ENCODE assay signal across 17 mouse cellular contexts in genomic region chr11:21688441-21688840, GRCm38 (mm10).
DNase-seq lines count a peak whose midpoint lies in the region; ATAC-seq and TF ChIP-seq lines count a peak whose summit lies in the region.
"Had no signal": no experiment of that assay in that cellular context is flagged by ENCODE, and none has a peak within 500 bp of the region (broad histone marks: within the 10 kb centered on the region; RNA-seq: fewer than 3 reads in every experiment).

No protein-coding gene starts in this region.

- H3K36me3 ChIP-seq in midbrain, postnatal 0 days (ENCODE audit: insufficient read depth, low read length): no peaks in the 10 kb centered on the region
- H3K36me3 ChIP-seq: forebrain, embryonic 12.5 days; heart, embryonic 12.5 days; kidney, embryonic 15.5 days had no signal

- 88% methylated on average over 6 of the region's 6 CpGs for WGBS in midbrain, postnatal 0 days

- ATAC-seq in midbrain, postnatal 0 days (ENCODE audit: low FRiP score): no peak
- ATAC-seq: activated CD4-positive, CD25-positive, alpha-beta regulatory T cell, adult 4 months had no signal

- no peak overlapping the region for H3K4me3 ChIP-seq in left cerebral cortex, adult 2 months
- H3K4me3 ChIP-seq in midbrain, postnatal 0 days (ENCODE audit: low read depth, low read length): no peak overlapping the region
- H3K4me3 ChIP-seq: forebrain, embryonic 12.5 days; heart, embryonic 12.5 days; kidney, embryonic 15.5 days had no signal

- peak; percentile 23 to 35 for DNase-seq in left cerebral cortex, adult 2 months (ENCODE audit: extremely low spot score in 1 of 2, low spot score in 2 of 2)
- no peak for DNase-seq in left cerebral cortex, postnatal 4 days
- peak; percentile 36 to 40 for DNase-seq in frontal cortex, postnatal 36 days (ENCODE audit: low spot score in 2 of 2)
- DNase-seq in layer of hippocampus, postnatal 14 days (ENCODE audit: low spot score in 2 of 2): peak; percentile 39 to 70
- DNase-seq in telencephalon, adult 2 months (ENCODE audit: low read depth, low spot score): peak; percentile 15
- no peak for DNase-seq in urinary bladder, adult 2 months (ENCODE audit: low spot score)
- DNase-seq in midbrain, postnatal 0 days (ENCODE audit: low spot score): no peak
- DNase-seq in cerebellum, adult 11-12 months: no peak
- DNase-seq: adrenal gland, postnatal 36 days; cerebellum, adult 11 months; gastrocnemius, postnatal 14 days; heart, postnatal 4 days; lung, embryonic 14.5 days had no signal

- H3K9ac ChIP-seq in midbrain, postnatal 0 days (replicated peaks; ENCODE audit: low read length, poor library complexity, severe bottlenecking): no peak overlapping the region
- H3K9ac ChIP-seq: forebrain, embryonic 12.5 days; heart, embryonic 12.5 days; kidney, embryonic 15.5 days; lung, embryonic 14.5 days had no signal

- H3K4me1 ChIP-seq in midbrain, postnatal 0 days (ENCODE audit: insufficient read depth, low read length): no peaks in the 10 kb centered on the region
- H3K4me1 ChIP-seq: forebrain, embryonic 12.5 days; heart, embryonic 12.5 days; kidney, embryonic 15.5 days had no signal

- H3K4me2 ChIP-seq in midbrain, postnatal 0 days (ENCODE audit: low read depth, low read length, poor library complexity, severe bottlenecking): no peak overlapping the region
- H3K4me2 ChIP-seq: forebrain, embryonic 12.5 days; heart, embryonic 12.5 days; kidney, embryonic 15.5 days; lung, embryonic 14.5 days had no signal

- H3K27me3 ChIP-seq in midbrain, postnatal 0 days (ENCODE audit: insufficient read depth, low read length): no peaks in the 10 kb centered on the region
- H3K27me3 ChIP-seq: forebrain, embryonic 12.5 days; heart, embryonic 12.5 days; kidney, embryonic 15.5 days had no signal

- H3K27ac ChIP-seq in left cerebral cortex, adult 2 months: no peak overlapping the region
- H3K27ac ChIP-seq in midbrain, postnatal 0 days (ENCODE audit: low read depth, low read length): no peak overlapping the region
- H3K27ac ChIP-seq: forebrain, embryonic 12.5 days; kidney, embryonic 15.5 days had no signal

- H3K9me3 ChIP-seq in midbrain, postnatal 0 days (ENCODE audit: low read length): no peaks in the 10 kb centered on the region
- H3K9me3 ChIP-seq: forebrain, embryonic 12.5 days; heart, embryonic 12.5 days; kidney, embryonic 15.5 days had no signal

- no peak for TF ChIP-seq CTCF in left cerebral cortex, adult 2 months (IDR thresholded peaks at IDR 0.05)
- no peak for TF ChIP-seq CTCF in midbrain, postnatal 0 days (IDR thresholded peaks at IDR 0.05)

- intact Hi-C loops in left cerebral cortex, adult 2 months (cut with DNase I): no loop called here
- intact Hi-C loops in left cerebral cortex, postnatal 4 days (cut with DNase I): no loop called here

Comparison
In these comparisons a context has a peak if more than half of its experiments do, and no peak if none do; other contexts are left out.
1. DNase-seq: peak in left cerebral cortex, adult 2 months (2 of 2), frontal cortex, postnatal 36 days (2 of 2), layer of hippocampus, postnatal 14 days (2 of 2) and telencephalon, adult 2 months (single experiment); none in left cerebral cortex, postnatal 4 days (single experiment), urinary bladder, adult 2 months (single experiment), midbrain, postnatal 0 days (single experiment) and cerebellum, adult 11-12 months (single experiment).